Mouse (Mus musculus) 416B (cell line): ENCODE data around the gene Pip4k2a.
"Not testable (repeated sequence)": the region's sequence is repeated elsewhere in the genome, so short reads cannot be mapped to it uniquely, and the experiment has no call there.

Experiments used
- DNase-seq: peaks from one replicate; pipeline ENCODE4 v3.0.0; 2011; ENCODE audit warnings: low read depth

The Pip4k2a gene

GRCm38 (mm10) chr2:18897742-18898256, 100.1 kb downstream of the Pip4k2a start:
- peak; percentile 95 for DNase-seq

GRCm38 (mm10) chr2:18896015-18896414, 101.9 kb downstream of the Pip4k2a start:
- no peak for DNase-seq

DNA sequence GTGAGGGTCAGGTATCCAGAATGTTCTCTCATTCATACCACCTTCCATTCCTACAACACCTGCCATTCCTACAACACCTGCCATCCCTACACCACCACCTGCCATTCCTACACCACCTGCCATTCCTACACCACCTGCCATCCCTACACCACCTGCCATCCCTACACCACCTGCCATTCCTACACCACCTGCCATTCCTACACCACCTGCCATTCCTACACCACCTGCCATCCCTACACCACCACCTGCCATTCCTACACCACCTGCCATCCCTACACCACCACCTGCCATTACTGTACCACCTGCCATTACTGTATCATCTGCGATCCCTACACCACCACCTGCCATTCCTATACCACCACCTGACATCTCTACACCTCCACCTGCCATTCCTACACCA, 104.6 kb downstream of the Pip4k2a start:
- DNase-seq, result not testable (repeated sequence)

- DNase-seq, result no peak
Measured at GRCm38 (mm10) chr2:18891991-18892537, 105.9 kb downstream of the Pip4k2a start.

DNA sequence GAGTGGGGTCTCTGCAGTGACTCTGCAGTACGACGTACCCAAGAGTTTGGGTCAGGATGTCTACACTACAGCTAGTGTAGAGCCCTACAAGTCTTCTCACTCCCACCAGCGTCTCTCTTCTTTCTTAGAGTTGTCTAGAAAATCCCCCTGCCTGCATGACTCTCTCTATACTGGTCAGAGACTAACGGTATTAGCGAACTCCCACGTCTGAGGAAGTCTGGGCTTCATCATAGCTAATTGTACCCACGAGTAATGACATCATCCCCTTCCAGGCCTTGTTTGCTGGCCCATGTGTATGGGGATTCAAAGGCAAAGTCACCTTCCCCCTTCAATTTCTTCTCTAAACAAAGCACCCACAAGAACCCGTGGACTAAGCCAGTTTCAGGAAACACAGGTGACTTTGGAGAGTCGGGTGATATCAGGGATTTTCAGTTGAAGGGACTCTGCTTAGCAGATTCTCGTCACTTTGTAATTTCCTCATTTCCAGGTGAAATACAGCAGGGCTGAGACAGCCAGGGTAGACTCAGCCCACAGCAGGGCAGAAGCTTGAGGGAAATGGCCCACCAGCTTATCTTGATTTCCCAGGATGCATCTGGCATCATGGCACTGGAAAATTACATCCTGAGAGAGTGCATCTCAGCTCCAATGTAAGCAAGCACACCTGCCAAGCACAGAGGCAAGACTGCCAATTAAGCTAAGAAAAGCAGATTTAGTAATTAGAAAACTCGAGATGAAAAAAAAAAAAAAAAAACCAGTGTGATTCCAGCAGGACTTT, 107.5 kb downstream of the Pip4k2a start:
- DNase-seq, result peak; percentile 51

GRCm38 (mm10) chr2:18884277-18884676, 113.6 kb downstream of the Pip4k2a start:
- no peak for DNase-seq

DNA sequence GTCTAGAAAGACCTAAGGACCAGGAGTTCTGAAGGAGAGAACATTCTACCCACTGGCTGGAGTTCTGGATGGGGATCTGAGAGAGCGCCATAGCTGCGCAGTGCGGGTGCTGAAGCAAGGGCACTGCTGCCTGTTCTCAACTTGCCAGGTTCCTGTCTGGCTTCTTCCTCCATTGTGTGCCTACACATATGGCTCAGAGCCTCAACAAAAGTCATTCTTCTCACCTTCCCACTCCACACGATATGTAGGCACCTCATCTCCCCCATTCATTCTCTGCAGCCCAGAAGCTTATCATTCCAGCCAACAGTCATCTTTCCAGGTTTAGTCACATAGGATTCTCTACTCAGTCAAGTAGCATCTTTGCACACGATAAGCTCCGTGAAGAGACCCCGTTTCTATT, 123.3 kb downstream of the Pip4k2a start:
- no peak for DNase-seq

DNA sequence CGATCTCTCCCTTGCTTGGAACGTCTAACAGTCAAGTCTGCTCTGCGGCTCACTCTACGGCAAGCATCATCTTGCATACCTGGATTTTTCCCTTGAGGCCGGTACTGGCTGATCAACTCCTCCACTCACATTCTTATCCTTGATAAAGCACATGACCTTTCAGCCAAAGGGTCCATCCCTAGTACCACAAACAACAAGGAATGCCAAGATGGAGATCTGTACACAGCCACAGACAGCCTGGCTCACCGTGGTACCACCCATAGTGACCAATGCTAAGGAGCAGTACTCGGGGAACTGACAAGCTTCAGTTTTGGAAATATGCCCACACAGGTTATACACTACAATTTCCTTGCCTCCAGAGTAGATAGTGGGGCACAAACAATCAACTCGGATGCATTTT, 123.9 kb downstream of the Pip4k2a start:
- no peak for DNase-seq

GRCm38 (mm10) chr2:18873440-18873839, 124.5 kb downstream of the Pip4k2a start:
- DNase-seq, result no peak

GRCm38 (mm10) chr2:18872797-18873196, 125.1 kb downstream of the Pip4k2a start:
- DNase-seq, result peak; percentile 85

GRCm38 (mm10) chr2:18871087-18871486, 126.8 kb downstream of the Pip4k2a start:
- no peak for DNase-seq

GRCm38 (mm10) chr2:18867069-18867468, 130.9 kb downstream of the Pip4k2a start:
- DNase-seq, result no peak

- DNase-seq, result no peak
Measured at GRCm38 (mm10) chr2:18864719-18865118, 133.2 kb downstream of the Pip4k2a start.

DNA sequence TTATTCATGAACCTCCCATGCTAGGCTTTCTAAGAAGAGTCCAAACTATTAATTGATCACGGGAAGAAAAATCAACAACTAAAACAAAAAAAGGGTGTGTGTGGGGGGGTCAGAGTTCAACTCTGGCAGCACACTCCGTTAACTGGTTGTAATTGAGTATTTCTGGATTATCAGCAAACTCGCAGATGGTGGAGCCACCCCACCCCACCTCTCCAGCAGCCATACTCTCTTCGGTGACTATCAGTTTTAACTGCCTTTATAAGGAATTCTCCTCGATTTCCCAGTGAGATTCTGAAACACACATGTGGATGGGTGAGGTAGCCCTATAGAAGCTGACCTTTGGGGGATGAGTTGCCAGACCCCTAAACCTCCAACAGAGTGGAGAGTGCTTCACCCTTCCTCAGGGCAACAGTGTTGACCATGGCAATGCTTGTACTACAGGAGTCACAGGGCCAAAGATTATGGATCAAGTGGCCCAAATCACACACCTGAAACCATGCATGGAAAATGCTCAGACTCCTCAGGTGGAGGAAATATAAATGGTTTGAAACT, 136.2 kb downstream of the Pip4k2a start:
- DNase-seq, result no peak

- DNase-seq, result no peak
Measured at GRCm38 (mm10) chr2:18860686-18861085, 137.2 kb downstream of the Pip4k2a start.

DNA sequence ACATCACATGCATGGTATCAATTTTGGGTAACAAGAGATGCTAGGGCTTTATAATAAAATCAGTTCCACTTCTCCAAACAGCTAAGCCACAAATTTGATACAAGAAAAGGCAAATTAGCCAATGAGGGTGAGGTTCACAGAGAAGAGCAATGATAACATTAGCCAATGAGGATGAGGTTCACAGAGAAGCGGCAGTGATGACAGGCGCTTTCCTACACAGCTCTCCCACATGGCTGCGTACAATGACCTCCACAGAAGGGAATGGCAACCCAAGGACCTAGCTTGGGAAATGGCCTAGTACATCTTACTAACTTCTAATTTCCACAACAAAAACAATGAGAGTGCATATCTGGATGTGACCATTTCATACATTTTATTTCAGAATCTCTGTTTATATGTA, 140.0 kb downstream of the Pip4k2a start:
- no peak for DNase-seq

DNA sequence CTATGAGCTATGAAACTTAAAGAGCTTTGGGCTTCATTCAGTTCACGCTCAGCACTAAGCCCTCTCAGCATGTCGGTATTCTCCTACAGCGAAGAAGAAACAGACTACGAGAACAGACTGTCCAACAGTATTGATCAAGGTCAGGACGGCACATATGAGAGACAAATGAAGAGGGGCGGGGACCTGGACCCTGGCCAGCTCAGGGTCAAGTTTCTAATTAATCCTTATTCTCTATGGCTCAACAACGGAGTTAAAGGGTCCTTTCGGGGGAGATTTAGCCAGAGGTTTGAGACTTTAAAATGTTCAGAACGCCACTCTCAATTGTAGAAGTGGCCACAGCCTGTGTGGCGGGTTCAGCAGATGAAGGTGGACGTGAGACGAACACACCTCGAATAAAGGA, 141.5 kb downstream of the Pip4k2a start:
- no peak for DNase-seq

GRCm38 (mm10) chr2:18855246-18855645, 142.7 kb downstream of the Pip4k2a start:
- DNase-seq, result no peak

DNA sequence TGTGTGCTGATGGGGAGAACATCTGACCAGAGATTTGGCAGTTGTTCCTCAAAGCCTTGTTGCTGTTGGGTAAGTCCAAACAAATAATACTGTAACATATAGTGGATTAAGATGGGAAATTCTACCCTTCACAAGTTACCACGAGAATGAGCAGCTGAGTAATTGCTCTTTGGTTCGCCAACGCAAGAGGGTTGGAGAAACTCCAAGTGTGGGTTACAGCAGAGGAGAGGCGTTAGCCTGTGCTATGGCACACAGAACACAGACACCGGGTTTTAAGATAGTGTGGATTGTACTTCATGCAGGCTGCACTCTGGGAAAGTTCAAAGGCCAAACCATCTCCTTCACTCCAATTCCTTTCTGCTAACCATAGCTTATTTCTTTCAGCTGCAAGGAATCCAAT, 144.6 kb downstream of the Pip4k2a start:
- DNase-seq, result no peak

GRCm38 (mm10) chr2:18850657-18851056, 147.3 kb downstream of the Pip4k2a start:
- DNase-seq, result no peak

DNA sequence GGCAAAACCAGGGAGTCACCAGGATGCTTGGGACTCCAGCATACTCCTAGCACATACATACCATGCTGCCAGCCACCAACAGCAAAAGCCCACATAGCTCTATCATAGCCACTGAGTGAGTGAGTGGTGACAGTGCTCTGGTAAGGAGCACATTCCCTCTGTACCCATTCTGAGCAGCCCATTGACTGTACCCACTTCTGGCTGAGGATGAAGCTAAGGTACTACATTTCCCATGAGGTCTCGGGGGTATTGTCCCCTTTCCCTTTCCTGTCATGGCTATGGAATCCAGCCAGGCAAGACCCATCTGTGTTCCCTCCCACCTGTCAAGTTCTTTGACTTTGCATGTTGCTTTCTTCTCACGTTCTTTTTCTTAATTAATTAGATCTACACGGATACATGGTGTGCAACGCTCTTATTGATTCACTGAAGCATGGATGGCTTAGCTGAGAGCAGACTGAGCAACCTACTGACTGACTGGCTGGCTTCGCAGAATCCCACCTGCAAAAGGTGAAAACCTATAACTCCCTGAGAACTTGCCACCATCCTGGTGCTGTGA, 149.8 kb downstream of the Pip4k2a start:
- no peak for DNase-seq

DNA sequence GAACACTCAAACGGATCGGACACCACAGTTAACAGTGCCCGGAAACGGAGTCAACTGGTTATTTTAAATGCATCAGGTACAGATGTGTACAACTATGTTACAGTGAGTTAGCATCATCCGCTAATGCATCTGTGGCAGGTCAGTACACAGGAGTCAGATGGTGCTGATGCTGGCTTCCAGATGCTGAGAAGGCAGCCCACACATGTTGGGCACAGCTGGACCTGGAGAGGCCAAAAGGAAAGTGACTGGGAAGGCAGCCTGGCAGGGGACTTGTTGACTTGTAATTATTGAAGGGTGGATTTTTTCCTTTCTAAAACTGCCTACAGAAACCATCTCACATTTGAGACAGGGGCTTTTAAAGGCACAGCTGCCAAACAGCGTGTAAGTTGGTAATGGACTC, 155.4 kb downstream of the Pip4k2a start:
- DNase-seq, result no peak

DNA sequence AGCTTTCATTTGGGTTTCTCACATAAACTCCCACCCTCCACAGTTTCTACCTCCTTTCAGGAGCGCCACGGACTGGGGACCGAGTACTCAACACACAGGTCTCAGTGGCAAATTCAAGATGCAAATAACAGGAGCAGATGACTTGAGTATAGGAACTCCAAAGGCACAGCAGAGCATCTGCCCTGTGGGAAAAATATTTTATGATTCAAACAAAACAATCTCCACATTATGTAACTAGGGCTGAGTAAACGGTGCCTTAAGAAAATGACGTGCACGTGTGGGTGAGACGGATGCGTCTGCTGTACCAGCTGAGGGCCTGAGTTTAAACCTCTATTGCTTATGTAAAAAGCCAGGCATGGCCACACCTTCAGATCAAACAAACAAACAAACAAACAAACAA, 156.9 kb downstream of the Pip4k2a start:
- DNase-seq, result no peak
